Mouse (Mus musculus) heart, adult 18-20 months (tissue): Measurements from ENCODE around the gene Ubn1. TPM values are rescaled to one million over a fixed set of nuclear protein-coding genes. Genes with fewer than 3 reads are reported as not detected.
A peak's percentile ranks its signal among the peaks of the same experiment; 100 is the strongest.

ENCODE experiments used
- DNase-seq, 2 experiments: peaks; one replicate each; pipeline ENCODE4 v3.0.0; 2021 to 2022; ENCODE audit warnings: mixed read lengths in 1 of 2
- total RNA-seq, 2 experiments: library from RNA; stranded (reverse); gene quantifications; 2 replicates each; pipeline ENCODE4 v1.2.3; 2021

The Ubn1 gene
- total RNA-seq, 2 experiments from 2014 or later, result 21.3 to 23.2 TPM

DNA sequence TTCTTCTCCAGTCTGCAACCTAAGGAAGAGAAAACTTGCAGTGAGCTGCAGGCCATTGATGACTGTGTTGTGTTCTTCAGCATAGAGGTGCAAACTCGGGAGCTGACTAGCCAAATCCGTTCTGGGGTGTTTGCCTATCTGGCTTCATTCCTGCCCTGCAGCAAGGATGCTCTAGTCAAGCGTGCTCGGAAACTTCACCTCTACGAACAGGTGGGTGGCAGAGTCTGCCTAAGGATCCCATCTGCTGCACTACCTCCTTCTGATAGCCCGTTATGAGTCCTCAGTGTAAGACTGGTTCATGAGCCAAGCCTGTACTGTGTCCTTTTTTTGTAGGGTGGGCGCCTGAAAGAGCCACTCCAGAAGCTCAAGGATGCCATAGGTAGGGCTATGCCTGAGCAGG lies 22.1 kb downstream of the Ubn1 start:
- DNase-seq, result no peak

DNA sequence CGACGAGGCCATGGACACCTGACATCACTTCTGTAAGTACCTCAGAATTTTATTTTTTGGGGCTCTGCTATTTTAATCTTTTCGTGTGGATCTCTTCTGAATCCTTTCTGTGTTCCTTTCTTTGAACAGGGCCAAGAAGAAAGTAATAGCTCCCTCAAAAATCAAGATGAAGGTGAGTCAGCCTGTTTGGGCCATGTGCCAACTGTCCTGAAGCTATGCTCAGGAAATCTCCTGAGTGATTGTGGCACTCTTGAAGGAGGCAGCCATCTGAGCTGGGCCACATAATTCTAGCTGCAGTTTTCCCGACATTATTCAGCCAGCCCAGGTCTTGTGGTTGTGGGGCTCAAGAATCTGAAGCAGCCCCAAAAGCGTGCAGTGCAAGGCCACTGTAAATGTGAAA lies 24.5 kb downstream of the Ubn1 start:
- DNase-seq, result no peak

- no peak for DNase-seq
Measured at GRCm38 (mm10) chr16:5085196-5085595, 35.3 kb downstream of the Ubn1 start.

GRCm38 (mm10) chr16:5086179-5086578 lies 36.3 kb downstream of the Ubn1 start:
- DNase-seq, result no peak

DNA sequence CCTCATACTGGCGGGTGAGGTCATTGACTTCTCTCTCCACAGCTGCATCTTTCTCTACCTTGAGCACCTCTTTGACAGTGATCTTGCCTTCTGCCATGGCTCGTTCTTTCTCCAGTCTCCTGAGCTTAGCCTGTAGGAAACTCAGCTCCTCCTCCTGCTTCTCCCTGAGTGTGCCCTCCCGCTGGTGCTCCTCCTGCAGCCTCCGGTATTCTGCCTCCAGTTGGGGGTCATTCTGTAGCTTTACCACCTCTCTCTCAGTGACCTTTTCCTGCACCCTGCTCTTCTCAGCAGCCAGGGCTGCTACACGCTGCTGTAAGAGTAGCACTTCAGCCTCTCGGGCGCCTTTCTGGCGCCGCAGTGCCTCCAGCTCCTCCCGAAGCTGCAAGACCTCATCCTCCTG lies 39.2 kb downstream of the Ubn1 start:
- DNase-seq, result no peak

GRCm38 (mm10) chr16:5093285-5093684 lies 43.4 kb downstream of the Ubn1 start:
- DNase-seq, result no peak

DNA sequence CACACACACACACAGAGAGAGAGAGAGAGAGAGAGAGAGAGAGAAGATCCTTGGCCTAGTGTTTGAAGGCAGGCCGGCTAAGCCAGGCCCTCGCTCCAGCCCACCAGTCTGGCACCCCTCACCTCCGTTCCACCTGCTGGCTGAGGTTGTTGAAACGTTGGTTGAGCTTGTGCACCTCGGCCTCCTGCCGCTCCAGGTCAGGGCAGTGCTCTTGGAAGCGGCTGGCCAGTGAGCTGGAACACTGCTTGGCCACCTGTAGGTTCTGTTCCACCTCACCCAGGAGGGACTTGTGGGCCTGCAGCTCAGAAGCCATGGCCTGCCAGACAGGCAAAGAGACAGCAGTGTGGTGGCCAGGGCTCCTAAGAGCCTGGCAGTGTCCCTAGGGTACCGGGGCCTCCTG lies 46.6 kb downstream of the Ubn1 start:
- no peak for DNase-seq

GRCm38 (mm10) chr16:5101000-5101399 lies 51.1 kb downstream of the Ubn1 start:
- DNase-seq, result no peak

GRCm38 (mm10) chr16:5109877-5110276 lies 60.0 kb downstream of the Ubn1 start:
- no peak for DNase-seq

GRCm38 (mm10) chr16:5111021-5111420 lies 61.2 kb downstream of the Ubn1 start:
- DNase-seq, result no peak

DNA sequence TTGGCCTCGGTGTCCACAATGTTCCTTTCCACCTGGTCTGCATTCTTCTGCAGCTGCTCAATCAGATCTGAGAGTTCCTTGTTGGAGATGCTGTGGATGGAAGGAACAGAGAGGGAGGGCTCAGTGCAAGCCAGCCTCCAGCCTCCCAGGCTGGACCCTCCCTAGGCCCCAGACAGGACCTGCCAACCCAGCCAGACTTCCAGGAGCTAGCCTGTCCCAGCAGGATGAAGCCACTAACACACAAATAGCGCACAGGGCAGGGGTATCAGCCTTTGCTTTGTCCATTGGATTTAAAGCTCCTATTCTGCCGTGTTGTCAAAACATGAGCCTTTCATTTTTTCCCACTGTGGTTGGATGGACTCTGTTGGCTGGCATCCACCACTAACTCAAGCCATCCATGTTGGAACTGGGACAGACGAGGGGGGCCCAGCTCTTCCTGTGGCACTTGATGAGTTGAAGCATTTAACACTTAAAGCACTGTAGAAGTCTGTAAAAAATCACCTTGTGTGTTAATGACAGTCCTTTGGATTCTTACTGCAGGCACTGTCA lies 63.2 kb downstream of the Ubn1 start:
- no peak for DNase-seq

GRCm38 (mm10) chr16:5113582-5113981 lies 63.7 kb downstream of the Ubn1 start:
- no peak for DNase-seq

DNA sequence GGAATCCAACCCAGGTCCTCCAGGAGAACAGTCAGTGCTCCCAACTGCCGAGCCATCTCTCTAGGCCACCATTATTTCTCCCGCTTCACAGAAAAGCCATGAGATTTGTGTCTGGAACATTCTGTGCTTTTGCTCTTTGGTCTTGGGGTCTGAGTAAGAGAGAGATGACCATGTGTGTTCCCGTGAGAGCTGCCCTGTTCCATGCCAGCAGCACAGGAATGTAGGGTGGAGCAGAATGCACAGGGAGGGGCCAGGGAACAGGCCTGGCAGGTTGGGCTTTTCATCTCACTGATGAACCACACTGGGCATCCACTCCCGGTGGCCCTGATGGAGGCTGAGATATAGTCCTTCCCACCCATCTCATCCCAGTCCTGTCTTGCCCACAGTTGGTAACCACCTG lies 69.5 kb downstream of the Ubn1 start:
- no peak for DNase-seq

DNA sequence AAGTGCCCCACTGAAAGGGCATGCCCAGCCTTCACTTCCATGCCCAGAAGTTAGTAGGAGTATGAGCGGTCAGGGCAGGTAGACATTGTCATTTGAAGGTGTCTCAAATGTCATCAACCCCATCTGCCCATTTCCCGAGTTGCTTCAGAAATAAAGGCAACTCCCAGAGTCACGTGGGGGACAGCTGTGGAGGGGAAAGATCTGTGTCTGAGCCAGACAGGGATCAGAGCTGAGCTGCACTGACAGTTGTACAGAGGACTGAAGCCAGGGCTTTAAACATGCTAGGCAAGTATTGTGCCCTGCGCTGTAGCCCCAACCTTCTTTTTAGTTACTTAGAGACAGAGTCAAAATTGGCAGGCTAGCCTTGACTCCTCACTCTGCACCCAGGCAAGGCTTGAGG lies 70.0 kb downstream of the Ubn1 start:
- no peak for DNase-seq

DNA sequence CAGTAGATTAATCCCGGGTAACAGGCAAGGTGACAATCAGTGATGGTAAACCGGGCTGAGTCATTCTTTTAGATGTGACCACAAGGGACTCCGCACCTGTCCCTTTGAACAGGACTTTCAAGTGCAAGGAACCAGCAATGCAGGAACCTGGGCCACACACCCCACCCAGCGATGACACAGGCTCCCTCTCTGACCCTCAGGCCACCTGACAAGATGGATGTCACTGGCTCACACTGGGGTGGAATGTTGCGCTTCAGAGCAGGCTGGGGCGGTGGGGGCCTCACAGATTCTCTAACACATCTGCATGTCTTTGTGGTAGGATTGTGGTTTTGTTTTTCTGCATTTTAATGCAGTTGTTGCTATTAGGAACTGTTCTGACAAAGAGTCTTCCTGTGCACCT lies 73.6 kb downstream of the Ubn1 start:
- no peak for DNase-seq

DNA sequence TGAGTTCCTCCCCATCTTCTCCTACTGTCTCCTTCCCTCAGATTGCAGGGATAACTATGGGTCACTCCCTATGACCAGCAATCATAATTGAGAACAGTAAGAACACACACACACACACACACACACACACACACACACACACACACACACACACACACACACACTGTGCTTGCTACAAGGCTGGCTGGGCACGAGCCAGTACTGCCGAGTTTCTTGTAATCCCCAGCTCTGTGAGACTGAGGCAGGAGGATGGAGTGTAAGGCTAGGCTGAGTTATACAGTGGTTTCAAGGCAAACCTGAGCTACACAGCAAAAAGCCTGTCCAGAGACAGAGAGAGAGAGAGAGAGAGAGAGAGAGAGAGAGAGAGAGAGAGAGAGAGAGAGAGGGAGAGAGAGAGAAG lies 80.3 kb downstream of the Ubn1 start:
- DNase-seq, result no peak

DNA sequence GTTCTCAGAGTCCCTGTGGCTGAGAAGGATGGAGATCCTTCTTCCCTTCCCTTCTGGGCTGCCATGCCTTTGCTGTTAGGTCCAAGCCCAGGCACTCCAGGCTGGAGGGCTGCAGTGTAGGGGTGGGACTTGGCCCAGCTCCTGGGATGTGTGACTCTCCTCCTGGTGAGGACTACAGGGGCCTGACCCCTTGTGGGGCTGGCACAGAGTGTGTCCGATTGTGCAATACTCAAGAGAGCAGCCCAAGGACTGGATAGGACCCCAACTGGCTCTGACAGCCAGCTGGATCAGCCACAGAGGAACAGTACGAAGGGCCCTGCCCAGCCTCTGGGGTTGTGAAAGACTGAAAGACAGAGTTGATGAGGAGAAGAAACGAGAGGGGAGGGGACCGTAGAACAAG lies 80.9 kb downstream of the Ubn1 start:
- peak; percentile 93 to 94 for DNase-seq

DNA sequence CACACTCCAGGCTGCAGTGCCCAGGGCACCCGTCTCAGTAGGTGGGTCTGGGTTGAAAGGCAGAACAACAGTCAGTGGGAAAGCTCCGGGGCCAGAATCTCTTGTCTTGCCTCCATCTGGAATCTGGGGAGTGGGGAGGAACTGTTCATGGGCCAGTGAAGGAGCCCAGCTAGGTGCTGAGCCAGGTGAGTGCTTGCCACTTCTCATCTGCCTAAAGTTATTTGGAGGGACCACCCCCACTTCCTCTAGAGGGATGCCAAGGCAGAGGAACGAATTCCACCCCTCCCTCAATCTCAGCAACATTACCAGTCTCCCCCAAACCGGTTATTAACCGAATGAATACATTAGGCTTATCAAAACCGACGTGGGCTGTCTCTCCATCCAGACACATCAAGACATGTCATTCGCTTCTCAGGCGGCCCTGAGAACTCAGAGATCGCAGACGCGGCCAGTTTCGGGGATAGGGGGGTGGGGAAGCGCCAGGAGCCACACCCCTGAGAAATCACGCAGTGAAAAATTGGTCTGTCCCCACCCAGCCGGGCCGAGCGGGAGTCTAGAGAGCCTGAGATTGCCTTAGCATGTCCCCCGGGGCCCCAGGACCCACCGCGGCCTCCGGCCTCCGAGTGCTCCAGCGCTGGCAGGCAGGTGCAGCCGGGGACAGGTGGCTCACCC lies 81.5 kb downstream of the Ubn1 start:
- peak; percentile 60 to 62 for DNase-seq

DNA sequence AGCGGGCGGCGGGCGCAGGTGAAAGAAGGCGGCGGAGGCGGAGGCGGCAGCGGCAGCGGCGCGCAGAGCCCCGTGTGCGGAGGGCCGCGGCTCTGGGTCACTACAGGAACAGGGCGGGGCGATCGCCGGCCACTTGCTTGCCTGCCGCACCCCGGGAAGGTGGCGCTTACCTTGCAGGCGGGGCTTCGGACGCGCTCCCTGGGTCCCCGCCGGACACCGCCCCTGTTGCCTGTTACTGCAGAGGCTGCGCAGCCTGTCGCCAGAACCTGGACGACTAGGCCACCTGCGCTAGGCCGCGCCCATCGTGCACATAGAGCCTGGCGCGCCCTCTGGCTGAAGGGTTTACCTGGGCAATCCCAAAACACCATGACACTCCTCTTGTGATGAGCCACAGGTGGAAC lies 82.5 kb downstream of the Ubn1 start, which contains the start of gene Ppl:
Ppl (minus strand) TSS at position 21 of the 401 bp plus-strand sequence.
- DNase-seq, result peak; percentile 69 to 81

DNA sequence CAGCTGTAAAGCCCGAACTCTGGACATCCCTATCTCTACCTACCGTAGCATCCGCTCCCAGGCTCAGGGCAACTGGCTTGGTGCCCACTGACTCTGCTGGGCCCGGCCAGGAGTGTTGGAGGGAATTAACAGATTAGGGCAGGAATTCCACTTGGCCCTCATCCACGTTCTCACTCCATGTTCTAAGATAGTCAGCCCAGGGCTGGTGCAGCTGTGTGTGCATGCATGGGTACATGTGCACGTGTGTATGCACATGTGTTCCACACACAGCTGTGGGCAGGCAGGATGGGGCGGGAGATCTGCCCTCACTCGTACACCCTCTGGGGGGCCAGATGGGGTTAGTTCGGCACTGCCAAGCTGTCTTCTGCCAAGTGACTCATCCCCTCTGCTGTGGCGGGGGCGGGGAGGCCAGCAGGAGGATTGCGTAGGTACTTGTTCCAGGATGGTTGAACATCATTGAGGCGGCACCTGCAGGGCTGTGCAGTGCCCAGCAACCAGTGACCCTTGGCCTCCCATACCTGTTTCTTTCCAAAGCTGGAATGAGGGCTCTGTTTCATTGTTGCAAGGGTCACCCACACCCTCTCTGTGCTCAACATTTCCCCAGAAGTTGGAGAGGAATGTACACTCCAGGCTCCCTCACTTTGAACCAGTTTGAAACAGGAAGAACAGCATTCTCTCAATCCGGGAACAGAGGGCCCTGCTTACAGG lies 84.9 kb downstream of the Ubn1 start:
- DNase-seq, result peak; percentile 75 to 83

DNA sequence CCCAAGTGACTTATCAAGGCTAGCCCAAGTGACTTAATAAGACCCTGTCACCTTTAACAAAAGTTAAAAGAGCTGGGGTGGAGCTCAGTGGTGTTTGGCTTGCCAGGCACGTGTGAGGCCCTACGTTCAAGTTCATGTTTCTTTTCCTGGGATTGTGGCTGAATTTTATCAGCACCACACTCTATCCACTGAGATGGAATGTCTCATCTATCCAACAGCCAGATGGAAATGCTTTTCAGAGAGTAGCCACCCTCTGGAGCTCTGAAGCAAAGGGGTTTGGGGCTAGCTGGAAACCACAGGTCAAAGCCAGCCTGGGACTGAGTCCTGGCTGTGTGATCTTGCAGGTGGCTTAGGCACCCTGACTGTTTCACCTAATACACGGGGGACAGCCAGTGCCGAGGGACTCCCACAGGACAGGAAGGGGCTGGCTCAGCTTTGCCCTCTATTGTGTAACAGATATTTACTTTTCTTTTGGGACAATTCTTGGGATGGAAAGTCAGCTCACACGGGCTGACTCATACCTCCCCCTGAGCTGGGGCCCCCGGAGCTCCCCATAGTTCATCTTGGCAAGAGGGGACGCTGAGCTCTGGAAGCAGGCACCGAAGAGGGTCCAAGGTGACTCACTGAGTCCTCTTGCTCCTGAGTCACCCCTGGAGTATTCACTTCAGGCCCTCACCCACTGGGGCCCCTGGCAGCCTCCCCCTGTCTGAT lies 85.8 kb downstream of the Ubn1 start:
- DNase-seq, result peak; percentile 62 to 71
